Mouse (Mus musculus) kidney, adult 2 months (tissue): Measurements from ENCODE around the gene Mmp13. TPM values are rescaled to one million over a fixed set of nuclear protein-coding genes. Genes with fewer than 3 reads are reported as not detected.

Experiments used
- DNase-seq: peaks from one replicate; pipeline ENCODE4 v3.0.0; 2021
- H3K27ac ChIP-seq: fragments of 200-500 bp; 2 replicates; pipeline ENCODE4 v1.5.1; 2012; ENCODE audit warnings: low read depth, low read length, control low read depth, inconsistent platforms; ENCODE audit not compliant: insufficient read depth
- H3K27me3 ChIP-seq: fragments of 200-500 bp; replicated peaks from 2 replicates; pipeline ENCODE4 v1.6.1; 2012; ENCODE audit warnings: mild to moderate bottlenecking, moderate library complexity, low read length, inconsistent platforms; ENCODE audit not compliant: control insufficient read depth, insufficient read depth
- H3K36me3 ChIP-seq: fragments of 200-500 bp; 2 replicates; pipeline ENCODE4 v1.6.1; 2012; ENCODE audit warnings: mild to moderate bottlenecking, moderate library complexity, low read length, inconsistent platforms; ENCODE audit not compliant: control insufficient read depth, insufficient read depth
- H3K4me1 ChIP-seq: fragments of 200-500 bp; 2 replicates; pipeline ENCODE4 v1.6.1; 2011; ENCODE audit warnings: low read length; ENCODE audit not compliant: control insufficient read depth, insufficient read depth
- H3K4me3 ChIP-seq: fragments of 200-500 bp; 2 replicates; pipeline ENCODE4 v1.5.1; 2011; ENCODE audit warnings: mild to moderate bottlenecking, low read depth, low read length, control low read depth; ENCODE audit not compliant: insufficient read depth
- CTCF ChIP-seq: fragments of 200-500 bp; conservative IDR thresholded peaks from 2 replicates; pipeline ENCODE4 v1.5.1; 2011; ENCODE audit warnings: low read depth, mild to moderate bottlenecking, control low read depth, low read length, moderate library complexity, mixed read lengths; ENCODE audit not compliant: insufficient read depth, insufficient read length
- POLR2A ChIP-seq: fragments of 200-500 bp; IDR thresholded peaks from one replicate; pipeline ENCODE4 v1.6.1; 2011; ENCODE audit warnings: low read depth, low read length, control low read depth
- WGBS: fragments of 180-500 bp; shearing (Covaris S2); methylation state at CpG from one replicate; pipeline ENCODE4 v1.1.7; 2018; 5-methylcytosine and 5-hydroxymethylcytosine counted together
- polyA plus RNA-seq: library from polyadenylated mRNA; depleted of rRNA; stranded (reverse); fragments of >200 nt; gene quantifications from 2 replicates; pipeline ENCODE4 v1.2.3, GENCODE M21; 2012; rRNA removed

Mmp13 gene
- polyA plus RNA-seq, 1 experiment: 1.7 TPM

GRCm38 (mm10) chr9:7289501-7289900 lies 17.2 kb downstream of the Mmp13 start:
- Histone ChIP-seq H3K4me3 (no peak overlapping the region), H3K36me3 (no peaks in the 10 kb centered on the region)
- 75% methylated on average over 2 of the region's 2 CpGs for WGBS

GRCm38 (mm10) chr9:7289901-7290300 lies 17.6 kb downstream of the Mmp13 start:
- Histone ChIP-seq H3K4me1 (no peaks in the 10 kb centered on the region), H3K36me3 (no peaks in the 10 kb centered on the region), H3K4me3 (no peak overlapping the region), H3K27ac (no peak overlapping the region), H3K27me3 (no peaks in the 10 kb centered on the region)
- DNase-seq: no peak
- TF ChIP-seq CTCF (no peak), POLR2A (no peak)
- 88% methylated on average over 12 of the region's 12 CpGs for WGBS

More at GRCm38 (mm10) chr9:7289501-7289900, 17.2 kb downstream of the Mmp13 start:
- no peak for DNase-seq
- TF ChIP-seq CTCF (no peak), POLR2A (no peak)
- Histone ChIP-seq H3K27me3 (no peaks in the 10 kb centered on the region), H3K27ac (no peak overlapping the region), H3K4me1 (no peaks in the 10 kb centered on the region)

- Histone ChIP-seq H3K27me3 (no peaks in the 10 kb centered on the region), H3K4me1 (no peaks in the 10 kb centered on the region), H3K27ac (no peak overlapping the region), H3K36me3 (no peaks in the 10 kb centered on the region), H3K4me3 (no peak overlapping the region)
- TF ChIP-seq POLR2A (no peak), CTCF (no peak)
- DNase-seq: peak; percentile 17
- 28% methylated on average over 1 of the region's 1 CpGs for WGBS
These were observed 19.8 kb downstream of the Mmp13 start for GRCm38 (mm10) chr9:7292132-7292531.

GRCm38 (mm10) chr9:7331847-7332246 lies 59.5 kb downstream of the Mmp13 start:
- no peak for DNase-seq
- H3K36me3 ChIP-seq: no peaks in the 10 kb centered on the region
- no peak overlapping the region for H3K4me3 ChIP-seq
- no peaks in the 10 kb centered on the region for H3K4me1 ChIP-seq
- TF ChIP-seq POLR2A: no peak
- TF ChIP-seq CTCF: no peak
- H3K27ac ChIP-seq: no peak overlapping the region
- H3K27me3 ChIP-seq: no peaks in the 10 kb centered on the region

Other genes with a start within 250 kb of the Mmp13 start
- gene Dync2h1, start 88.1 kb upstream of the Mmp13 start, polyA plus RNA-seq: 1.8 TPM in 2 replicates
- gene Dcun1d5, start 88.0 kb upstream of the Mmp13 start, polyA plus RNA-seq: 15.8 and 16.3 TPM in 2 replicates
- gene Mmp12, start 71.9 kb downstream of the Mmp13 start, polyA plus RNA-seq: 1.0 and 1.4 TPM in 2 replicates
- gene Mmp1b, start 115.5 kb downstream of the Mmp13 start, polyA plus RNA-seq: not detected in 2 replicates
- 0.56 and 0.84 TPM in 2 replicates for gene Mmp3, start 173.3 kb downstream of the Mmp13 start, polyA plus RNA-seq
- not detected in 2 replicates for gene Mmp10, start 229.8 kb downstream of the Mmp13 start, polyA plus RNA-seq